ENCODE assay signal across 9 mouse cellular contexts in the genomic region with DNA sequence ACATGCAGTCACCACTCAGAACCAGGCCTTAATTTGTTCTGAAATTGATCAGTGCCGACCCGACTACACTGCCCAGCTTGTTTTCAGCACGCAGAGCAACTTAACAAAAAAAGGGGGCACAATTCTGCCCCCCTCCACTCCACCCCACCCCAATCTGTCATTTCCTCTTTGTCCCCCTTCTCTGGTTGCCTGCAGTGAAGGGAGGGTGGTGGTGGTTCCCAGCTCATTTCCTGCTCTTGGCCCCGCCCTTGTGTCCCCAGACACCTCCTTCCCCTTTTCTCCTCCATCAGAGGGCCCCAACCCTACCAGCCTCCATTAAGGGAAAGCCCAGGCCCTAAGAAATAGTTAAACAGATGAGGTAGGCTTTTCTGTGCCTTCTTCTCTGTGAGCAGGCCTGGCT. TPM values are rescaled to one million over a fixed set of nuclear protein-coding genes. Genes with fewer than 3 reads are reported as not detected.
A peak's percentile ranks its signal among the peaks of the same experiment; 100 is the strongest.
DNase-seq lines count a peak whose midpoint lies in the region.
"Had no signal": no experiment of that assay in that cellular context is flagged by ENCODE, and none has a peak within 500 bp of the region (broad histone marks: within the 10 kb centered on the region; RNA-seq: fewer than 3 reads in every experiment).

No protein-coding gene starts in this region.

- H3K9me3 ChIP-seq in limb, embryonic 10.5 days (replicated peaks) = no peaks in the 10 kb centered on the region

- whole genome bisulfite sequencing in limb, embryonic 10.5 days = 76% methylated on average over 4 of the region's 4 CpGs

- H3K27ac ChIP-seq in limb, embryonic 10.5 days = no peak overlapping the region
- H3K27ac ChIP-seq: kidney, postnatal 0 days had no signal

- H3K27me3 ChIP-seq in limb, embryonic 10.5 days (ENCODE audit: low read depth, poor library complexity, severe bottlenecking) = peaks cover 3% of the 10 kb centered on the region; the same call in 1 of the 2 replicates

- no peaks in the 10 kb centered on the region for H3K36me3 ChIP-seq in limb, embryonic 10.5 days

- peak; percentile 54 for DNase-seq in layer of hippocampus, adult 9-11 months
- DNase-seq in layer of hippocampus, adult 11-12 months (ENCODE audit: low spot score) = no peak
- DNase-seq in liver = peak; percentile 49
- peak; percentile 87 for DNase-seq in naive thymus-derived CD4-positive, alpha-beta T cell, adult 2 months (ENCODE audit: low read depth)
- no peak for DNase-seq in limb, embryonic 10.5 days (ENCODE audit: low spot score)
- DNase-seq in adrenal gland, postnatal 36 days = no peak
- DNase-seq in embryo, embryonic 10 days (ENCODE audit: low spot score) = no peak
- DNase-seq in gastrocnemius, postnatal 14 days = no peak

- peaks cover 27% of the 10 kb centered on the region for H3K4me1 ChIP-seq in limb, embryonic 10.5 days

- intact Hi-C loops in gastrocnemius, postnatal 14 days (cut with DNase I; ENCODE audit: low total_unique reads) = no loop called here

- no peak overlapping the region for H3K4me3 ChIP-seq in limb, embryonic 10.5 days

RNA-seq across cellular contexts. Expression of gene Arhgap30, which starts 1.3 kb away (rescaled TPM):
- 0.56 and 0.69 TPM in 2 replicates for polyA plus RNA-seq in limb, embryonic 10.5 days (2016; fragmentation: Nextera tagmentation; extraction: Ambion mirVana)
- total RNA-seq in adrenal gland, postnatal 36 days (2021) = 1 to 10 TPM; 2.6 to 3.6 TPM
- total RNA-seq in gastrocnemius, postnatal 14 days (2021) = 1 to 10 TPM in 1 of 2 experiments, under 1 TPM in 1; 0.97 to 1.2 TPM

RNA-seq across cellular contexts. Expression of gene Nectin4, which starts 20.2 kb away (rescaled TPM):
- polyA plus RNA-seq in limb, embryonic 10.5 days (2016; fragmentation: Nextera tagmentation; extraction: Ambion mirVana) = 3.4 and 4.8 TPM in 2 replicates
- under 1 TPM; 0.23 TPM for total RNA-seq in adrenal gland, postnatal 36 days (2021)
- total RNA-seq in gastrocnemius, postnatal 14 days (2021) = not detected

RNA-seq across cellular contexts. Expression of gene Usf1, which starts 21.0 kb away (rescaled TPM):
- 119 and 127 TPM in 2 replicates for polyA plus RNA-seq in limb, embryonic 10.5 days (2016; fragmentation: Nextera tagmentation; extraction: Ambion mirVana)
- total RNA-seq in adrenal gland, postnatal 36 days (2021) = 10 to 100 TPM; 54.1 to 72.9 TPM
- total RNA-seq in gastrocnemius, postnatal 14 days (2021) = 10 to 100 TPM; 25.8 to 27.0 TPM

RNA-seq across cellular contexts. Expression of gene Tstd1, which starts 28.6 kb away (rescaled TPM):
- 6.2 and 7.5 TPM in 2 replicates for polyA plus RNA-seq in limb, embryonic 10.5 days (2016; fragmentation: Nextera tagmentation; extraction: Ambion mirVana)
- total RNA-seq in adrenal gland, postnatal 36 days (2021) = 1 to 10 TPM; 1.3 to 3.6 TPM
- under 1 TPM; 0.78 to 0.98 TPM for total RNA-seq in gastrocnemius, postnatal 14 days (2021)

RNA-seq across cellular contexts. Expression of gene Klhdc9, which starts 29.5 kb away (rescaled TPM):
- 1.6 and 2.4 TPM in 2 replicates for polyA plus RNA-seq in limb, embryonic 10.5 days (2016; fragmentation: Nextera tagmentation; extraction: Ambion mirVana)
- 1 to 10 TPM in 1 of 2 experiments, under 1 TPM in 1; 0.96 to 4.4 TPM for total RNA-seq in adrenal gland, postnatal 36 days (2021)
- under 1 TPM; 0.20 to 0.27 TPM for total RNA-seq in gastrocnemius, postnatal 14 days (2021)

Comparison
In these comparisons a context has a peak if more than half of its experiments do, and no peak if none do; other contexts are left out.
1. DNase-seq: peak in layer of hippocampus, adult 9-11 months (single experiment), liver (single experiment) and naive thymus-derived CD4-positive, alpha-beta T cell, adult 2 months (single experiment); none in layer of hippocampus, adult 11-12 months (single experiment), limb, embryonic 10.5 days (single experiment), adrenal gland, postnatal 36 days (0 of 2), embryo, embryonic 10 days (single experiment) and gastrocnemius, postnatal 14 days (single experiment).